Mouse (Mus musculus): ENCODE results near the gene Ttc25. TPM values are rescaled to one million over a fixed set of nuclear protein-coding genes. Genes with fewer than 3 reads are reported as not detected.
A peak's percentile ranks its signal among the peaks of the same experiment; 100 is the strongest.

Ttc25 gene
- 0.28 and 0.40 TPM in 2 replicates for total RNA-seq (2014; rRNA removed)
- polyA plus RNA-seq (2012; rRNA removed), result 0.04 and 0.05 TPM in 2 replicates

GRCm38 (mm10) chr11:100544832-100545745 is at the start of gene Ttc25:
Ttc25 (plus strand) TSS chr11:100545607.
- DNase-seq (ENCODE audit: extremely low read depth, low read depth, low spot score), result peak; percentile 96
- Histone ChIP-seq H3K4me1 (ENCODE audit: control insufficient read depth, insufficient read depth, low read length) (peaks cover 12% of the 10 kb centered on the region; the same call in 1 of the 2 replicates), H3K79me2 (ENCODE audit: control insufficient read depth, insufficient read depth, low read length) (no peaks in the 10 kb centered on the region), H3K9ac (ENCODE audit: low read depth, low read length) (peak within 1 kb of the TSS; percentile 54), H3K27me3 (ENCODE audit: control insufficient read depth, insufficient read depth, low read length) (no peaks in the 10 kb centered on the region), H3K4me3 (ENCODE audit: insufficient read depth, low read depth, low read length) (peak within 1 kb of the TSS; percentile 45), H3K27ac (replicated peaks; ENCODE audit: insufficient read depth, low read depth, low read length) (peak within 1 kb of the TSS; percentile 82), H3K36me3 (ENCODE audit: control insufficient read depth, insufficient read depth, low read length) (no peaks in the 10 kb centered on the region)
- 5% methylated on average over 28 of the region's 28 CpGs for WGBS
- TF ChIP-seq CTCF (IDR thresholded peaks at IDR 0.05; ENCODE audit: low read depth, low read length) (0 out of 2 replicates have a peak, but pooled peaks have one; percentile 5), POLR2A (IDR thresholded peaks at IDR 0.05; ENCODE audit: extremely low read depth, insufficient read depth, low read length) (peak; percentile 70; the same call in 1 of the 2 replicates)

- Histone ChIP-seq H3K9ac (ENCODE audit: low read depth, low read length) (no peak overlapping the region), H3K27me3 (ENCODE audit: control insufficient read depth, insufficient read depth, low read length) (no peaks in the 10 kb centered on the region), H3K4me1 (ENCODE audit: control insufficient read depth, insufficient read depth, low read length) (no peaks in the 10 kb centered on the region; the same call in 1 of the 2 replicates), H3K36me3 (ENCODE audit: control insufficient read depth, insufficient read depth, low read length) (peaks cover 73% of the 10 kb centered on the region), H3K4me3 (ENCODE audit: insufficient read depth, low read depth, low read length) (no peak overlapping the region), H3K27ac (replicated peaks; ENCODE audit: insufficient read depth, low read depth, low read length) (no peak overlapping the region), H3K79me2 (ENCODE audit: control insufficient read depth, insufficient read depth, low read length) (no peaks in the 10 kb centered on the region)
- TF ChIP-seq CTCF (IDR thresholded peaks at IDR 0.05; ENCODE audit: low read depth, low read length) (no peak), POLR2A (IDR thresholded peaks at IDR 0.05; ENCODE audit: extremely low read depth, insufficient read depth, low read length) (no peak)
- no peak for DNase-seq (ENCODE audit: extremely low read depth, low read depth, low spot score)
- 91% methylated on average over 3 of the region's 3 CpGs for WGBS
These were observed 45.2 kb upstream of the Ttc25 start for GRCm38 (mm10) chr11:100500241-100500640.

GRCm38 (mm10) chr11:100500651-100501050 is 44.8 kb upstream of the Ttc25 start:
- no peak for DNase-seq (ENCODE audit: extremely low read depth, low read depth, low spot score)
- Histone ChIP-seq H3K36me3 (ENCODE audit: control insufficient read depth, insufficient read depth, low read length) (peaks cover 74% of the 10 kb centered on the region), H3K79me2 (ENCODE audit: control insufficient read depth, insufficient read depth, low read length) (no peaks in the 10 kb centered on the region), H3K27me3 (ENCODE audit: control insufficient read depth, insufficient read depth, low read length) (no peaks in the 10 kb centered on the region), H3K27ac (replicated peaks; ENCODE audit: insufficient read depth, low read depth, low read length) (no peak overlapping the region), H3K4me3 (ENCODE audit: insufficient read depth, low read depth, low read length) (no peak overlapping the region), H3K4me1 (ENCODE audit: control insufficient read depth, insufficient read depth, low read length) (no peaks in the 10 kb centered on the region; the same call in 1 of the 2 replicates), H3K9ac (ENCODE audit: low read depth, low read length) (no peak overlapping the region)
- 91% methylated on average over 7 of the region's 7 CpGs for WGBS
- TF ChIP-seq POLR2A (IDR thresholded peaks at IDR 0.05; ENCODE audit: extremely low read depth, insufficient read depth, low read length) (no peak), CTCF (IDR thresholded peaks at IDR 0.05; ENCODE audit: low read depth, low read length) (no peak)

- Histone ChIP-seq H3K27me3 (ENCODE audit: control insufficient read depth, insufficient read depth, low read length) (no peaks in the 10 kb centered on the region), H3K4me3 (ENCODE audit: insufficient read depth, low read depth, low read length) (no peak overlapping the region), H3K36me3 (ENCODE audit: control insufficient read depth, insufficient read depth, low read length) (peaks cover 72% of the 10 kb centered on the region), H3K4me1 (ENCODE audit: control insufficient read depth, insufficient read depth, low read length) (no peaks in the 10 kb centered on the region; the same call in 1 of the 2 replicates), H3K27ac (replicated peaks; ENCODE audit: insufficient read depth, low read depth, low read length) (no peak overlapping the region), H3K9ac (ENCODE audit: low read depth, low read length) (no peak overlapping the region), H3K79me2 (ENCODE audit: control insufficient read depth, insufficient read depth, low read length) (no peaks in the 10 kb centered on the region)
- 66% methylated on average over 6 of the region's 6 CpGs for WGBS
- no peak for DNase-seq (ENCODE audit: extremely low read depth, low read depth, low spot score)
- TF ChIP-seq POLR2A (IDR thresholded peaks at IDR 0.05; ENCODE audit: extremely low read depth, insufficient read depth, low read length) (no peak), CTCF (IDR thresholded peaks at IDR 0.05; ENCODE audit: low read depth, low read length) (no peak)
These were observed 44.1 kb upstream of the Ttc25 start for GRCm38 (mm10) chr11:100501321-100501720.

GRCm38 (mm10) chr11:100504990-100505660 is 40.3 kb upstream of the Ttc25 start:
- Histone ChIP-seq H3K36me3 (ENCODE audit: control insufficient read depth, insufficient read depth, low read length) (peaks cover 57% of the 10 kb centered on the region), H3K4me3 (ENCODE audit: insufficient read depth, low read depth, low read length) (no peak overlapping the region), H3K4me1 (ENCODE audit: control insufficient read depth, insufficient read depth, low read length) (no peaks in the 10 kb centered on the region), H3K27me3 (ENCODE audit: control insufficient read depth, insufficient read depth, low read length) (no peaks in the 10 kb centered on the region), H3K27ac (replicated peaks; ENCODE audit: insufficient read depth, low read depth, low read length) (peak overlapping the region; percentile 23), H3K9ac (ENCODE audit: low read depth, low read length) (no peak overlapping the region), H3K79me2 (ENCODE audit: control insufficient read depth, insufficient read depth, low read length) (no peaks in the 10 kb centered on the region)
- WGBS, result 48% methylated on average over 12 of the region's 12 CpGs
- TF ChIP-seq POLR2A (IDR thresholded peaks at IDR 0.05; ENCODE audit: extremely low read depth, insufficient read depth, low read length) (no peak), CTCF (IDR thresholded peaks at IDR 0.05; ENCODE audit: low read depth, low read length) (no peak)
- DNase-seq (ENCODE audit: extremely low read depth, low read depth, low spot score), result peak; percentile 94
